Mouse (Mus musculus): ENCODE measurements around the gene Crim1. TPM values are rescaled to one million over a fixed set of nuclear protein-coding genes. Genes with fewer than 3 reads are reported as not detected.

Crim1 gene
- polyA plus RNA-seq, 2 experiments, result 10.5 to 22.9 TPM

GRCm38 (mm10) chr17:78368481-78368880 lies 168.4 kb downstream of the Crim1 start:
- Histone ChIP-seq H3K9me3 (ENCODE audit: control insufficient read depth, low read length) (no peaks in the 10 kb centered on the region), H3K36me3 (ENCODE audit: control insufficient read depth, insufficient read depth, low read length) (peaks cover 41% of the 10 kb centered on the region), H3K4me1 (ENCODE audit: control insufficient read depth, insufficient read depth, low read length) (no peaks in the 10 kb centered on the region), H3K27ac (replicated peaks; ENCODE audit: low read depth, low read length) (no peak overlapping the region), H3K27me3 (ENCODE audit: control insufficient read depth, insufficient read depth, low read length) (no peaks in the 10 kb centered on the region), H3K4me3 (replicated peaks; ENCODE audit: low read length) (no peak overlapping the region), H3K4me2 (replicated peaks; ENCODE audit: low read depth, low read length, severe bottlenecking) (no peak overlapping the region), H3K9ac (ENCODE audit: low read depth, low read length, severe bottlenecking) (no peak overlapping the region)
- WGBS, result 81% methylated on average over 8 of the region's 8 CpGs
- DNase-seq (ENCODE audit: low spot score), result no peak
- ATAC-seq (ENCODE audit: low FRiP score, low read depth), result no peak
- TF ChIP-seq POLR2A (IDR thresholded peaks at IDR 0.05; ENCODE audit: borderline replicate concordance, extremely low read depth, insufficient read depth, insufficient read length), result no peak

- Histone ChIP-seq H3K4me1 (ENCODE audit: control insufficient read depth, insufficient read depth, low read length) (no peaks in the 10 kb centered on the region), H3K27ac (replicated peaks; ENCODE audit: low read depth, low read length) (no peak overlapping the region), H3K4me2 (replicated peaks; ENCODE audit: low read depth, low read length, severe bottlenecking) (no peak overlapping the region), H3K27me3 (ENCODE audit: control insufficient read depth, insufficient read depth, low read length) (no peaks in the 10 kb centered on the region), H3K9me3 (ENCODE audit: control insufficient read depth, low read length) (no peaks in the 10 kb centered on the region), H3K4me3 (replicated peaks; ENCODE audit: low read length) (no peak overlapping the region), H3K36me3 (ENCODE audit: control insufficient read depth, insufficient read depth, low read length) (peaks cover 55% of the 10 kb centered on the region), H3K9ac (ENCODE audit: low read depth, low read length, severe bottlenecking) (no peak overlapping the region)
- no peak for TF ChIP-seq POLR2A (IDR thresholded peaks at IDR 0.05; ENCODE audit: borderline replicate concordance, extremely low read depth, insufficient read depth, insufficient read length)
- WGBS, result 67% methylated on average over 1 of the region's 1 CpGs
- DNase-seq (ENCODE audit: low spot score), result no peak
- no peak for ATAC-seq (ENCODE audit: low FRiP score, low read depth)
Observed at GRCm38 (mm10) chr17:78370445-78370844, 170.4 kb downstream of the Crim1 start.

GRCm38 (mm10) chr17:78373174-78373573 lies 173.1 kb downstream of the Crim1 start:
- H3K27ac ChIP-seq (replicated peaks; ENCODE audit: low read depth, low read length), result no peak overlapping the region
- ATAC-seq (ENCODE audit: low FRiP score, low read depth), result no peak
- 92% methylated on average over 6 of the region's 6 CpGs for WGBS
- TF ChIP-seq POLR2A (IDR thresholded peaks at IDR 0.05; ENCODE audit: borderline replicate concordance, extremely low read depth, insufficient read depth, insufficient read length), result no peak
- H3K4me1 ChIP-seq (ENCODE audit: control insufficient read depth, insufficient read depth, low read length), result no peaks in the 10 kb centered on the region
- H3K4me2 ChIP-seq (replicated peaks; ENCODE audit: low read depth, low read length, severe bottlenecking), result no peak overlapping the region
- peaks cover 62% of the 10 kb centered on the region for H3K36me3 ChIP-seq (ENCODE audit: control insufficient read depth, insufficient read depth, low read length)
- no peaks in the 10 kb centered on the region for H3K9me3 ChIP-seq (ENCODE audit: control insufficient read depth, low read length)
- no peak for DNase-seq (ENCODE audit: low spot score)
- H3K27me3 ChIP-seq (ENCODE audit: control insufficient read depth, insufficient read depth, low read length), result no peaks in the 10 kb centered on the region
- H3K9ac ChIP-seq (ENCODE audit: low read depth, low read length, severe bottlenecking), result no peak overlapping the region
- H3K4me3 ChIP-seq (replicated peaks; ENCODE audit: low read length), result no peak overlapping the region

- no peak for DNase-seq (ENCODE audit: low spot score)
- no peaks in the 10 kb centered on the region for H3K4me1 ChIP-seq (ENCODE audit: control insufficient read depth, insufficient read depth, low read length)
- H3K36me3 ChIP-seq (ENCODE audit: control insufficient read depth, insufficient read depth, low read length), result peaks cover 59% of the 10 kb centered on the region
- H3K4me3 ChIP-seq (replicated peaks; ENCODE audit: low read length), result no peak overlapping the region
- no peaks in the 10 kb centered on the region for H3K27me3 ChIP-seq (ENCODE audit: control insufficient read depth, insufficient read depth, low read length)
- no peak overlapping the region for H3K27ac ChIP-seq (replicated peaks; ENCODE audit: low read depth, low read length)
- 80% methylated on average over 8 of the region's 8 CpGs for WGBS
- no peak overlapping the region for H3K9ac ChIP-seq (ENCODE audit: low read depth, low read length, severe bottlenecking)
- ATAC-seq (ENCODE audit: low FRiP score, low read depth), result no peak
- H3K4me2 ChIP-seq (replicated peaks; ENCODE audit: low read depth, low read length, severe bottlenecking), result no peak overlapping the region
- TF ChIP-seq POLR2A (IDR thresholded peaks at IDR 0.05; ENCODE audit: borderline replicate concordance, extremely low read depth, insufficient read depth, insufficient read length), result no peak
- H3K9me3 ChIP-seq (ENCODE audit: control insufficient read depth, low read length), result no peaks in the 10 kb centered on the region
Observed at GRCm38 (mm10) chr17:78373849-78374248, 173.8 kb downstream of the Crim1 start.

- Histone ChIP-seq H3K4me3 (replicated peaks; ENCODE audit: low read length) (no peak overlapping the region), H3K9ac (ENCODE audit: low read depth, low read length, severe bottlenecking) (no peak overlapping the region), H3K27me3 (ENCODE audit: control insufficient read depth, insufficient read depth, low read length) (no peaks in the 10 kb centered on the region), H3K36me3 (ENCODE audit: control insufficient read depth, insufficient read depth, low read length) (peaks cover 55% of the 10 kb centered on the region), H3K9me3 (ENCODE audit: control insufficient read depth, low read length) (no peaks in the 10 kb centered on the region), H3K27ac (replicated peaks; ENCODE audit: low read depth, low read length) (no peak overlapping the region), H3K4me1 (ENCODE audit: control insufficient read depth, insufficient read depth, low read length) (no peaks in the 10 kb centered on the region), H3K4me2 (replicated peaks; ENCODE audit: low read depth, low read length, severe bottlenecking) (no peak overlapping the region)
- no peak for TF ChIP-seq POLR2A (IDR thresholded peaks at IDR 0.05; ENCODE audit: borderline replicate concordance, extremely low read depth, insufficient read depth, insufficient read length)
- 80% methylated on average over 10 of the region's 10 CpGs for WGBS
- ATAC-seq (ENCODE audit: low FRiP score, low read depth) (no peak), DNase-seq (ENCODE audit: low spot score) (no peak)
Observed at GRCm38 (mm10) chr17:78374756-78375155, 174.7 kb downstream of the Crim1 start.

- Histone ChIP-seq H3K4me1 (ENCODE audit: control insufficient read depth, insufficient read depth, low read length) (no peaks in the 10 kb centered on the region), H3K27ac (replicated peaks; ENCODE audit: low read depth, low read length) (no peak overlapping the region), H3K9ac (ENCODE audit: low read depth, low read length, severe bottlenecking) (no peak overlapping the region), H3K27me3 (ENCODE audit: control insufficient read depth, insufficient read depth, low read length) (no peaks in the 10 kb centered on the region), H3K36me3 (ENCODE audit: control insufficient read depth, insufficient read depth, low read length) (peaks cover 45% of the 10 kb centered on the region), H3K9me3 (ENCODE audit: control insufficient read depth, low read length) (no peaks in the 10 kb centered on the region), H3K4me2 (replicated peaks; ENCODE audit: low read depth, low read length, severe bottlenecking) (no peak overlapping the region), H3K4me3 (replicated peaks; ENCODE audit: low read length) (no peak overlapping the region)
- DNase-seq (ENCODE audit: low spot score) (no peak), ATAC-seq (ENCODE audit: low FRiP score, low read depth) (no peak)
- WGBS, result 64% methylated on average over 8 of the region's 8 CpGs
- no peak for TF ChIP-seq POLR2A (IDR thresholded peaks at IDR 0.05; ENCODE audit: borderline replicate concordance, extremely low read depth, insufficient read depth, insufficient read length)
Observed at GRCm38 (mm10) chr17:78376587-78376986, 176.5 kb downstream of the Crim1 start.

Measured in limb, embryonic 14.5 days (tissue).